Mouse (Mus musculus) cerebellum, adult 2 months (tissue): ENCODE data around the gene Ncam1.

Source experiments
- CTCF ChIP-seq: fragments of 200-500 bp; IDR thresholded peaks from 2 replicates; pipeline ENCODE4 v1.5.1; 2011; ENCODE audit warnings: low read depth, mild to moderate bottlenecking, control low read depth, low read length, moderate library complexity, borderline replicate concordance; ENCODE audit not compliant: insufficient read depth
- POLR2A ChIP-seq: fragments of 200-500 bp; IDR thresholded peaks from 2 replicates; pipeline ENCODE4 v1.6.1; 2011; ENCODE audit warnings: low read length, control low read depth, borderline replicate concordance; ENCODE audit not compliant: insufficient read depth

GRCm38 (mm10) chr9:49577136-49577535 lies 221.6 kb downstream of the Ncam1 start:
- TF ChIP-seq CTCF (no peak), POLR2A (no peak)
